Mouse (Mus musculus): ENCODE data around the gene Vmn2r35. TPM values are rescaled to one million over a fixed set of nuclear protein-coding genes. Genes with fewer than 3 reads are reported as not detected.
"Not testable (repeated sequence)": the region's sequence is repeated elsewhere in the genome, so short reads cannot be mapped to it uniquely, and the experiment has no call there.

Gene Vmn2r35
- not detected in 2 replicates for polyA plus RNA-seq (2015; fragmentation: Nextera tagmentation; extraction: Ambion mirVana)

DNA sequence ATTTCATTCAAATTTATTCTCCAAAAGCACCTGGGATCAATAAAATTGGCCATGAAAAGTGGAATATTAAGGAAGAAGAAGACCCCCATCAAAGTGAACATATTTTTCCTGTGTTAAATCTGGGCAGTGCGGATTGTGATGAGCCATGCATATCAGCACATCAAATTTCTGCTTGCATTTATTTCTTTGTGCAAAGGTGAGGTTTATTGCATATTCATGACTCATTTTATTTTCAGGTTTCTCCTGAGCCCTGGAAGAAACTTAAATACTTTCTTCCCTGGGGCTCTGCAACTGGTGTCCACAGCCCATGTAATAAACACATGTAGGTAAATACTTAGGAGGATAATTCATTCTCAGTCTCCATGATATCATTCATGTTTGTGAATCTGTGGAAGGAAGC is at the start of gene Vmn2r35:
Vmn2r35 (minus strand) TSS at position 101 of the 400 bp plus-strand sequence.
- H3K9me3 ChIP-seq; H3K4me3 ChIP-seq; H3K36me3 ChIP-seq; ATAC-seq (ENCODE audit: insufficient number of reproducible peaks, insufficient read depth, low FRiP score, low TSS enrichment, low read depth); H3K27ac ChIP-seq; H3K4me2 ChIP-seq; H3K9ac ChIP-seq; H3K27me3 ChIP-seq; H3K4me1 ChIP-seq: not testable (repeated sequence)
- no CpG with 5 or more reads among the region's 1 CpGs for WGBS

- not testable (repeated sequence) for H3K4me1 ChIP-seq; H3K36me3 ChIP-seq; H3K4me2 ChIP-seq; H3K9me3 ChIP-seq; H3K27me3 ChIP-seq; ATAC-seq (ENCODE audit: insufficient number of reproducible peaks, insufficient read depth, low FRiP score, low TSS enrichment, low read depth); H3K9ac ChIP-seq; H3K27ac ChIP-seq; H3K4me3 ChIP-seq
- WGBS, result 100% methylated on average over 7 of the region's 25 CpGs
These were observed 25.5 kb downstream of the Vmn2r35 start for GRCm38 (mm10) chr7:7794196-7794595.

Other genes starting within 250 kb of the Vmn2r35 start
- gene Vmn2r34, start 130.4 kb downstream of the Vmn2r35 start, polyA plus RNA-seq (2015; fragmentation: Nextera tagmentation; extraction: Ambion mirVana), result not detected in 2 replicates
- gene Vmn2r36, start 82.6 kb upstream of the Vmn2r35 start, polyA plus RNA-seq (2015; fragmentation: Nextera tagmentation; extraction: Ambion mirVana), result not detected in 2 replicates

Measured in embryonic facial prominence, embryonic 13.5 days (tissue).